Mouse (Mus musculus) skeletal muscle tissue, adult 2 months (tissue): Measurements from ENCODE around the gene Efcab6.

ENCODE experiments used
- DNase-seq: peaks from one replicate; pipeline ENCODE4 v3.0.0-alpha.2; 2012; ENCODE audit warnings: low read depth, low spot score

The Efcab6 gene

GRCm38 (mm10) chr15:83879845-83880244 lies 185.3 kb downstream of the Efcab6 start:
- DNase-seq = no peak

- no peak for DNase-seq
Observed at GRCm38 (mm10) chr15:83877898-83878297, 187.3 kb downstream of the Efcab6 start.

- DNase-seq = no peak
Observed at GRCm38 (mm10) chr15:83877155-83877866, 187.9 kb downstream of the Efcab6 start.

- no peak for DNase-seq
Observed at GRCm38 (mm10) chr15:83870936-83871335, 194.2 kb downstream of the Efcab6 start.

GRCm38 (mm10) chr15:83865626-83866025 lies 199.6 kb downstream of the Efcab6 start:
- peak; percentile 38 for DNase-seq

- DNase-seq = peak; percentile 32
Observed at GRCm38 (mm10) chr15:83857129-83857528, 208.1 kb downstream of the Efcab6 start.

GRCm38 (mm10) chr15:83853400-83853811 lies 211.8 kb downstream of the Efcab6 start:
- no peak for DNase-seq

- DNase-seq = no peak
Observed at GRCm38 (mm10) chr15:83848193-83848592, 217.0 kb downstream of the Efcab6 start.

GRCm38 (mm10) chr15:83847512-83847911 lies 217.7 kb downstream of the Efcab6 start:
- DNase-seq = no peak

GRCm38 (mm10) chr15:83846592-83846991 lies 218.6 kb downstream of the Efcab6 start:
- DNase-seq = no peak

- DNase-seq = no peak
Observed at GRCm38 (mm10) chr15:83845734-83846133, 219.4 kb downstream of the Efcab6 start.

GRCm38 (mm10) chr15:83842915-83843789 lies 222.0 kb downstream of the Efcab6 start:
- DNase-seq = no peak

- no peak for DNase-seq
Observed at GRCm38 (mm10) chr15:83842419-83842818, 222.8 kb downstream of the Efcab6 start.

GRCm38 (mm10) chr15:83840950-83841719 lies 224.0 kb downstream of the Efcab6 start:
- no peak for DNase-seq

GRCm38 (mm10) chr15:83832265-83832664 lies 232.9 kb downstream of the Efcab6 start:
- DNase-seq = no peak

- no peak for DNase-seq
Observed at GRCm38 (mm10) chr15:83829226-83829625, 236.0 kb downstream of the Efcab6 start.

GRCm38 (mm10) chr15:83828011-83828410 lies 237.2 kb downstream of the Efcab6 start:
- DNase-seq = no peak
